Mouse (Mus musculus): ENCODE data around the gene Cwf19l1. TPM values are rescaled to one million over a fixed set of nuclear protein-coding genes. Genes with fewer than 3 reads are reported as not detected.

Gene Cwf19l1
- polyA plus RNA-seq, 1 experiment from 2014 or later = 22.4 TPM

DNA sequence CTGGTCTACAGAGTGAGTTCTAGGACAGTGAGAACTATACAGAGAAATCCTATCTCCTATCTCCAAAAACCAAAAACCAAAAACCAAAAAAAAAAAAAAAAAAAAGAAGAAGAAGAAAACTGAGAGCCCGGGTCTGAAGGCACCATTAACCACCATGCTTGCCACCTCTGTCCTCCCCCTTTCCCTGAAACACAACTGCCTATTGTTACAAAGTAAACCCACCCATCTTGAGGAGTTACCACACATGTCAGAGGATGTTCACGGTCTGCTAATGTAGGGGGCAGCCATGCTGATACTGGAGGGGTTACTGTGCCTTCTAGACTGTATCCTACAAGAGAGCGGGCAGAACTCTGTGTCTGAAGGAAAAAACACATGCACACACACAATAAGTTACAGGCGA lies 58.7 kb downstream of the Cwf19l1 start:
- ATAC-seq (replicated peaks; ENCODE audit: insufficient number of reproducible peaks, low FRiP score, low TSS enrichment) = no peak
- H3K9me3 ChIP-seq (replicated peaks; ENCODE audit: control insufficient read depth, low read length) = no peaks in the 10 kb centered on the region
- H3K36me3 ChIP-seq (ENCODE audit: control insufficient read depth, insufficient read depth, low read length) = peaks cover 9% of the 10 kb centered on the region
- no peak overlapping the region for H3K9ac ChIP-seq (ENCODE audit: low read depth, low read length)
- H3K27ac ChIP-seq (ENCODE audit: low read depth, low read length) = no peak overlapping the region
- H3K4me2 ChIP-seq = no peak overlapping the region
- H3K27me3 ChIP-seq (ENCODE audit: control insufficient read depth, insufficient read depth, low read length) = no peaks in the 10 kb centered on the region
- no peak overlapping the region for H3K4me3 ChIP-seq (ENCODE audit: low read depth, low read length)
- WGBS (ENCODE audit: insufficient replicate concordance) = 85% methylated on average over 4 of the region's 4 CpGs
- H3K4me1 ChIP-seq (ENCODE audit: control insufficient read depth, insufficient read depth, low read length) = no peaks in the 10 kb centered on the region

- H3K4me1 ChIP-seq (ENCODE audit: control insufficient read depth, insufficient read depth, low read length) = no peaks in the 10 kb centered on the region
- H3K9me3 ChIP-seq (replicated peaks; ENCODE audit: control insufficient read depth, low read length) = no peaks in the 10 kb centered on the region
- H3K9ac ChIP-seq (ENCODE audit: low read depth, low read length) = no peak overlapping the region
- H3K4me2 ChIP-seq = no peak overlapping the region
- H3K4me3 ChIP-seq (ENCODE audit: low read depth, low read length) = no peak overlapping the region
- H3K27me3 ChIP-seq (ENCODE audit: control insufficient read depth, insufficient read depth, low read length) = no peaks in the 10 kb centered on the region
- ATAC-seq (replicated peaks; ENCODE audit: insufficient number of reproducible peaks, low FRiP score, low TSS enrichment) = no peak
- no peak overlapping the region for H3K27ac ChIP-seq (ENCODE audit: low read depth, low read length)
- 89% methylated on average over 9 of the region's 9 CpGs for WGBS (ENCODE audit: insufficient replicate concordance)
- peaks cover 9% of the 10 kb centered on the region for H3K36me3 ChIP-seq (ENCODE audit: control insufficient read depth, insufficient read depth, low read length)
These were observed 59.2 kb downstream of the Cwf19l1 start for GRCm38 (mm10) chr19:44076457-44076856.

DNA sequence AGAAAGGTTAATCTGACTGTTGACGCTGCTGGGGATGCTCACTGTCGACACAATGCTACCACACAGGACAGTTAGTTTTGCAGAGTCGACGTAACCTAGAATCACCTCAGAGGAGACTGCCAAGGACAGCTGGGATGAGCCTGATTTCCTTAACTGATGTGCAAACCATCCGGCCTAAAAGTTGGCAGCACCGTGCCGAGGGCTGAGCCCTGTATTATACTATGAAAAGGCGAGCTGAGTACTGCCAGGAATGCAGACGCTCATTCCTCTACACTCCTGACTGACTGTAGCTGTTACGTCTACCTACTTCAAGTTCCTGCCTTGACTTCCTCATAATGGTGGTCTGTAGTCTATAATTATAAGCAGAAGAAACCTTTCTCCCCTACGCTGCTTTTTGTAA lies 60.7 kb downstream of the Cwf19l1 start:
- no peak overlapping the region for H3K27ac ChIP-seq (ENCODE audit: low read depth, low read length)
- no peaks in the 10 kb centered on the region for H3K4me1 ChIP-seq (ENCODE audit: control insufficient read depth, insufficient read depth, low read length)
- no peaks in the 10 kb centered on the region for H3K27me3 ChIP-seq (ENCODE audit: control insufficient read depth, insufficient read depth, low read length)
- ATAC-seq (replicated peaks; ENCODE audit: insufficient number of reproducible peaks, low FRiP score, low TSS enrichment) = no peak
- H3K4me3 ChIP-seq (ENCODE audit: low read depth, low read length) = no peak overlapping the region
- H3K36me3 ChIP-seq (ENCODE audit: control insufficient read depth, insufficient read depth, low read length) = peaks cover 7% of the 10 kb centered on the region
- 77% methylated on average over 11 of the region's 11 CpGs for WGBS (ENCODE audit: insufficient replicate concordance)
- no peak overlapping the region for H3K9ac ChIP-seq (ENCODE audit: low read depth, low read length)
- H3K9me3 ChIP-seq (replicated peaks; ENCODE audit: control insufficient read depth, low read length) = no peaks in the 10 kb centered on the region
- no peak overlapping the region for H3K4me2 ChIP-seq

DNA sequence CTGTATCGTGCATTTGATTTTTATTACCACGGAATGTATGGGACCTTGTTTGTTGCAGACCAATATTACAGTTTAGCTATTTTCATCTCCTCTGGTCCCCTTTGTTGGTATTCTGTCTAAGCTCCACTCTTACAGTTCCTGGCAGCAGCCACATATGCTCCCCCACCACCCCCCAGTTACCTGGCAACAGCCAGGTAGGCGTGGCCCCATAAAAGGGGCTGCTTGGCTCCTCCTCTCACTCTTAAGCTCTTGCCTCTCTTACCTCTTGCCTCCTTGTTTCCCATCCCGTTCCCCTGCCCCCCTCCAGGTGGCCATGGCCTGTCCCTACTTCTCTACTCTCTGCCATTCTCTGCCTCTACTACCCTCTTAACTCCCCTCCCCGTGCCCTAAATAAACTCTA lies 64.5 kb downstream of the Cwf19l1 start:
- ATAC-seq (replicated peaks; ENCODE audit: insufficient number of reproducible peaks, low FRiP score, low TSS enrichment) = no peak

GRCm38 (mm10) chr19:44069914-44070232 lies 65.8 kb downstream of the Cwf19l1 start:
- H3K27ac ChIP-seq (ENCODE audit: low read depth, low read length) = 0 out of 2 replicates have a peak overlapping the region, but pooled peaks have one; percentile 15
- no peaks in the 10 kb centered on the region for H3K9me3 ChIP-seq (replicated peaks; ENCODE audit: control insufficient read depth, low read length)
- H3K27me3 ChIP-seq (ENCODE audit: control insufficient read depth, insufficient read depth, low read length) = no peaks in the 10 kb centered on the region
- H3K4me1 ChIP-seq (ENCODE audit: control insufficient read depth, insufficient read depth, low read length) = peaks cover 3% of the 10 kb centered on the region; the same call in 1 of the 2 replicates
- H3K9ac ChIP-seq (ENCODE audit: low read depth, low read length) = peak overlapping the region; percentile 84
- H3K36me3 ChIP-seq (ENCODE audit: control insufficient read depth, insufficient read depth, low read length) = no peaks in the 10 kb centered on the region
- 8% methylated on average over 4 of the region's 4 CpGs for WGBS (ENCODE audit: insufficient replicate concordance)
- peak overlapping the region; percentile 81 for H3K4me3 ChIP-seq (ENCODE audit: low read depth, low read length)
- H3K4me2 ChIP-seq = peak overlapping the region; percentile 98
- ATAC-seq (replicated peaks; ENCODE audit: insufficient number of reproducible peaks, low FRiP score, low TSS enrichment) = no peak

More for the DNA sequence above, 64.5 kb downstream of the Cwf19l1 start:
- H3K36me3 ChIP-seq (ENCODE audit: control insufficient read depth, insufficient read depth, low read length) = 0 out of 2 replicates have a peak, but pooled peaks cover 2% of the 10 kb centered on the region
- peaks cover 3% of the 10 kb centered on the region; the same call in 1 of the 2 replicates for H3K4me1 ChIP-seq (ENCODE audit: control insufficient read depth, insufficient read depth, low read length)
- H3K4me3 ChIP-seq (ENCODE audit: low read depth, low read length) = no peak overlapping the region
- WGBS (ENCODE audit: insufficient replicate concordance) = 68% methylated on average over 5 of the region's 5 CpGs
- no peak overlapping the region for H3K4me2 ChIP-seq
- H3K9me3 ChIP-seq (replicated peaks; ENCODE audit: control insufficient read depth, low read length) = no peaks in the 10 kb centered on the region
- no peaks in the 10 kb centered on the region for H3K27me3 ChIP-seq (ENCODE audit: control insufficient read depth, insufficient read depth, low read length)
- H3K9ac ChIP-seq (ENCODE audit: low read depth, low read length) = no peak overlapping the region
- H3K27ac ChIP-seq (ENCODE audit: low read depth, low read length) = no peak overlapping the region

GRCm38 (mm10) chr19:44069121-44069913 lies 66.4 kb downstream of the Cwf19l1 start, which contains the start of gene Erlin1:
Gene Erlin1 (minus strand): TSS chr19:44069785.
- H3K9me3 ChIP-seq (replicated peaks; ENCODE audit: control insufficient read depth, low read length) = no peaks in the 10 kb centered on the region
- no peaks in the 10 kb centered on the region for H3K27me3 ChIP-seq (ENCODE audit: control insufficient read depth, insufficient read depth, low read length)
- H3K9ac ChIP-seq (ENCODE audit: low read depth, low read length) = peak within 1 kb of the TSS; percentile 84
- peak; percentile 90 for ATAC-seq (replicated peaks; ENCODE audit: insufficient number of reproducible peaks, low FRiP score, low TSS enrichment)
- H3K4me1 ChIP-seq (ENCODE audit: control insufficient read depth, insufficient read depth, low read length) = peaks cover 3% of the 10 kb centered on the region; the same call in 1 of the 2 replicates
- under 1% methylated on average over 73 of the region's 75 CpGs for WGBS (ENCODE audit: insufficient replicate concordance)
- peak within 1 kb of the TSS; percentile 15; the same call in 1 of the 2 replicates for H3K27ac ChIP-seq (ENCODE audit: low read depth, low read length)
- peak within 1 kb of the TSS; percentile 98 for H3K4me2 ChIP-seq
- H3K4me3 ChIP-seq (ENCODE audit: low read depth, low read length) = peak within 1 kb of the TSS; percentile 81
- H3K36me3 ChIP-seq (ENCODE audit: control insufficient read depth, insufficient read depth, low read length) = 0 out of 2 replicates have a peak, but pooled peaks cover 2% of the 10 kb centered on the region

- H3K9me3 ChIP-seq (replicated peaks; ENCODE audit: control insufficient read depth, low read length) = no peaks in the 10 kb centered on the region
- H3K4me3 ChIP-seq (ENCODE audit: low read depth, low read length) = peak overlapping the region; percentile 81; the same call in 1 of the 2 replicates
- H3K27me3 ChIP-seq (ENCODE audit: control insufficient read depth, insufficient read depth, low read length) = no peaks in the 10 kb centered on the region
- no peak overlapping the region for H3K27ac ChIP-seq (ENCODE audit: low read depth, low read length)
- H3K4me1 ChIP-seq (ENCODE audit: control insufficient read depth, insufficient read depth, low read length) = peaks cover 3% of the 10 kb centered on the region; the same call in 1 of the 2 replicates
- H3K36me3 ChIP-seq (ENCODE audit: control insufficient read depth, insufficient read depth, low read length) = 0 out of 2 replicates have a peak, but pooled peaks cover 2% of the 10 kb centered on the region
- WGBS (ENCODE audit: insufficient replicate concordance) = 76% methylated on average over 4 of the region's 4 CpGs
- H3K9ac ChIP-seq (ENCODE audit: low read depth, low read length) = no peak overlapping the region
- no peak for ATAC-seq (replicated peaks; ENCODE audit: insufficient number of reproducible peaks, low FRiP score, low TSS enrichment)
- peak overlapping the region; percentile 98 for H3K4me2 ChIP-seq
These were observed 67.4 kb downstream of the Cwf19l1 start for GRCm38 (mm10) chr19:44068232-44068631.

GRCm38 (mm10) chr19:44067323-44068049 lies 68.2 kb downstream of the Cwf19l1 start:
- no peaks in the 10 kb centered on the region for H3K27me3 ChIP-seq (ENCODE audit: control insufficient read depth, insufficient read depth, low read length)
- peaks cover 3% of the 10 kb centered on the region; the same call in 1 of the 2 replicates for H3K4me1 ChIP-seq (ENCODE audit: control insufficient read depth, insufficient read depth, low read length)
- ATAC-seq (replicated peaks; ENCODE audit: insufficient number of reproducible peaks, low FRiP score, low TSS enrichment) = no peak
- 79% methylated on average over 9 of the region's 9 CpGs for WGBS (ENCODE audit: insufficient replicate concordance)
- no peak overlapping the region for H3K4me3 ChIP-seq (ENCODE audit: low read depth, low read length)
- 0 out of 2 replicates have a peak, but pooled peaks cover 2% of the 10 kb centered on the region for H3K36me3 ChIP-seq (ENCODE audit: control insufficient read depth, insufficient read depth, low read length)
- no peak overlapping the region for H3K9ac ChIP-seq (ENCODE audit: low read depth, low read length)
- H3K9me3 ChIP-seq (replicated peaks; ENCODE audit: control insufficient read depth, low read length) = no peaks in the 10 kb centered on the region
- no peak overlapping the region for H3K27ac ChIP-seq (ENCODE audit: low read depth, low read length)
- H3K4me2 ChIP-seq = no peak overlapping the region

All from heart, embryonic 11.5 days (tissue).